Mouse (Mus musculus) stomach, embryonic 16.5 days (tissue): ENCODE results near the gene Zeb2. TPM values are rescaled to one million over a fixed set of nuclear protein-coding genes. Genes with fewer than 3 reads are reported as not detected.

Source experiments
- ATAC-seq: fragments of 200-750 bp; cut with Nextera tagmentation; 2 replicates; pipeline ENCODE4 v1.8.0; 2017; ENCODE audit warnings: moderate number of reproducible peaks, moderate TSS enrichment; ENCODE audit not compliant: insufficient read depth, low FRiP score
- H3K27ac ChIP-seq: fragments of 300-500 bp; sonication (generic); 2 replicates; pipeline ENCODE4 v1.5.1; 2014; ENCODE audit warnings: low read length
- H3K27me3 ChIP-seq: fragments of 300-500 bp; sonication (generic); 2 replicates; pipeline ENCODE4 v1.6.1; 2014; ENCODE audit warnings: low read length, control low read depth, mixed read lengths; ENCODE audit not compliant: control insufficient read depth, insufficient read depth
- H3K36me3 ChIP-seq: fragments of 300-500 bp; sonication (generic); 2 replicates; pipeline ENCODE4 v1.6.1; 2014; ENCODE audit warnings: low read length; ENCODE audit not compliant: control insufficient read depth, insufficient read depth
- H3K4me1 ChIP-seq: fragments of 300-500 bp; sonication (generic); 2 replicates; pipeline ENCODE4 v1.6.1; 2014; ENCODE audit warnings: low read length, control low read depth, mixed read lengths; ENCODE audit not compliant: control insufficient read depth, insufficient read depth
- H3K4me2 ChIP-seq: fragments of 300-500 bp; sonication (generic); 2 replicates; pipeline ENCODE4 v1.6.1; 2014; ENCODE audit warnings: low read depth, low read length, mixed read lengths
- H3K4me3 ChIP-seq: fragments of 300-500 bp; sonication (generic); replicated peaks from 2 replicates; pipeline ENCODE4 v1.5.1; 2014; ENCODE audit warnings: mild to moderate bottlenecking, low read length
- H3K9ac ChIP-seq: fragments of 300-500 bp; sonication (generic); 2 replicates; pipeline ENCODE4 v1.6.1; 2014; ENCODE audit warnings: low read length
- H3K9me3 ChIP-seq: fragments of 300-500 bp; sonication (generic); replicated peaks from 2 replicates; pipeline ENCODE4 v1.6.1; 2016; ENCODE audit warnings: low read length, control low read depth; ENCODE audit not compliant: control insufficient read depth
- WGBS: fragments of 180-500 bp; shearing (Covaris S2); extraction: QIAGEN DNeasy Blood & Tissue Kit; methylation state at CpG from one replicate; pipeline ENCODE4 v1.1.7; 2014; 5-methylcytosine and 5-hydroxymethylcytosine counted together
- polyA plus RNA-seq: library from polyadenylated mRNA; unstranded; fragments of >200 nt; fragmentation: Nextera tagmentation; extraction: Ambion mirVana; gene quantifications from 2 replicates; pipeline ENCODE4 v1.2.1, GENCODE M21; 2015

The Zeb2 gene
- polyA plus RNA-seq, 1 experiment from 2014 or later: 50.6 TPM

DNA sequence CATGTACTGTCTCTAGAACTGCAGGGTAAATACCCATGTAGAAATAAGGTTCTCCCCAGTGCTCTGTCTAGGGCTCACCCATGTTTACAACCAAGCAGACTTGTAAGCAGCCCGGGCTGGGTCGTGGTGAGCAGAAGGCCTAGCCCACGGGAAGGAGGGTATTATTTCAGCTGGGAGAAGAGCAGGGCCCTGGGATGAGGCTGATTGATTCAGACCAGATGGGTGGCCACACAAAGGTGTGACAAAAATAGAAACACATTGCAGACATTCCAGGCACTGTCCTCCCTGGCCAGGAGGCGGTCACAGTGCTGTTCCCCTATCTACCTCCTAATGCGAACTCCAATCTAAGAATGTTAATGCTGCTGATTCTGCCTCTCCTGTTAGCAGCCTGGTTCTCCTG, 50.1 kb downstream of the Zeb2 start:
- H3K27ac ChIP-seq: no peak overlapping the region
- no peak for ATAC-seq

DNA sequence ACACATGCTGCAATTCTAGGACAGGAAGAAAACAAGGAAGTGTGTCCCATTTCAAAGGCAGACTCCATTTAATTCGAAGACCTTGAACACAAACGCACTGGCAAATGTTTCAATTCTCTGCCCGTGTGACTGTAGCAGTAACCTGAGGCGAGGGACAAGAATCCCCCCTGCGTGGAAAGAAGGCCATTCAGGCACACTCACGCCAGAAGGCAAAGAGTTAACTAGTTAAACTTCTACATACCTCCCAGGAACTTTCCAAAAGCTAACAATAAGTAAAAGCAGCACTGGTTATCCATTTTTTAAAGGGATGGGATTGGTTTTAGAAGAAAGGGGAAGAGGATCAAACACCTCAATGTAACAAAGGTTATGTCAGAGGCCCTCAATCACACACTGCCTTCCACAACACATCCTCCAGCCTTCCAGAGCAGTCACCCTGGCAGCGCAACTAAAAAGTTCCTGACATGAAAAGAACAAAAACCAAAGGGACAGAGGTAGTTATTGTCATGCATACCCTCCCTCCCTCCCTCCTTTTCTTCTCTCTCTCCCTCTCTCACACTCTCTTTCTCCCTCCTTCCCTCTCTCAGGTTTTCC, 53.8 kb downstream of the Zeb2 start:
- Histone ChIP-seq H3K9me3 (no peaks in the 10 kb centered on the region), H3K4me1 (peaks cover 17% of the 10 kb centered on the region), H3K4me3 (no peak overlapping the region), H3K27ac (no peak overlapping the region), H3K27me3 (no peaks in the 10 kb centered on the region), H3K4me2 (no peak overlapping the region), H3K9ac (no peak overlapping the region), H3K36me3 (no peaks in the 10 kb centered on the region)
- WGBS: 37% methylated on average over 7 of the region's 7 CpGs
- ATAC-seq: no peak

More for the DNA sequence above, 50.1 kb downstream of the Zeb2 start:
- Histone ChIP-seq H3K36me3 (no peaks in the 10 kb centered on the region), H3K4me3 (no peak overlapping the region), H3K9me3 (no peaks in the 10 kb centered on the region), H3K4me1 (peaks cover 19% of the 10 kb centered on the region), H3K9ac (no peak overlapping the region), H3K4me2 (no peak overlapping the region), H3K27me3 (no peaks in the 10 kb centered on the region)
- WGBS: 45% methylated on average over 5 of the region's 5 CpGs

DNA sequence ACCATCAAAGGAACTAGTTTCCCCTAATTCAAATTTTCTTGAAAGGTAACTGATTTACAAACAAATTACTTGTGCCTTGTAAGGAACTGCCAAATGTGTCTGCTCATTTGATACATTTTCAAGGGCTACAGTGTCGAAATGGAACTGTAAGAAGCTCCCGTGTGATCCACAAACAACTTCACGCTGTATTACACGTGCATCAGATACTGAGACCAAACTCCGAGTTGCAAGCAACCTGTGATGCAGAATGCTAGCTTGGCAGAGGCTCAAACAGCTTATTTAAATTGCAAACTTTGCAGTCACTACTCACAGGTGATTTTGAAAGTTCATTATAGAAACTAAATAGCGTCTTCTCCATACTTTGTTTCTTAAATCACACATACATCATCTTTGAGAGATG, 55.1 kb downstream of the Zeb2 start:
- WGBS: 65% methylated on average over 6 of the region's 6 CpGs

DNA sequence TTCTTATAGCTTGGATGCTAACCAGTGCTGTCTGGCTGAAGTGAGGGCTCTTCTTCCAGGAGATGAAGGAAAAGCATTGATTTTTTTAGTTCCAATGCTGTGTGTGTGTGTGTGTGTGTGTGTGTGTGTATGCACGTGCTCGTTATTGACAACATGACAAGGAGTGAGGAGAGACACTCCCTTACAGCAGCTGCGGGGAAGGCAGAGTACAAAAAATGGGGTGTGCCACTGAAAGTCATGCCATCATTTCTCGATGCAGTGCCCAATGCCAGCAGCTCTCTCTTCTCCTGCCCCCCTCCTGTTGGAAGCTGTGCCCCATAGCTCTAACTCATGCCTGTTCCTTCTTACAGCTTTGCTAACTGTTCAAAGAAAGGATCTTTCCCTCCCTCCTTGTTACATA, 56.4 kb downstream of the Zeb2 start:
- Histone ChIP-seq H3K4me2 (no peak overlapping the region), H3K36me3 (no peaks in the 10 kb centered on the region), H3K27ac (no peak overlapping the region), H3K9ac (no peak overlapping the region), H3K9me3 (no peaks in the 10 kb centered on the region), H3K4me1 (peaks cover 15% of the 10 kb centered on the region), H3K27me3 (no peaks in the 10 kb centered on the region), H3K4me3 (no peak overlapping the region)
- WGBS: 43% methylated on average over 4 of the region's 4 CpGs
- ATAC-seq: no peak

More for the DNA sequence above, 55.1 kb downstream of the Zeb2 start:
- H3K9me3 ChIP-seq: no peaks in the 10 kb centered on the region
- H3K4me2 ChIP-seq: no peak overlapping the region
- H3K4me1 ChIP-seq: peaks cover 15% of the 10 kb centered on the region
- H3K36me3 ChIP-seq: no peaks in the 10 kb centered on the region
- ATAC-seq: no peak
- no peak overlapping the region for H3K4me3 ChIP-seq
- H3K9ac ChIP-seq: no peak overlapping the region
- H3K27ac ChIP-seq: no peak overlapping the region
- no peaks in the 10 kb centered on the region for H3K27me3 ChIP-seq

GRCm38 (mm10) chr2:45060202-45060601, 57.0 kb downstream of the Zeb2 start:
- Histone ChIP-seq H3K9me3 (no peaks in the 10 kb centered on the region), H3K9ac (no peak overlapping the region), H3K4me2 (no peak overlapping the region), H3K4me1 (peaks cover 15% of the 10 kb centered on the region), H3K27me3 (no peaks in the 10 kb centered on the region), H3K36me3 (no peaks in the 10 kb centered on the region), H3K4me3 (no peak overlapping the region), H3K27ac (no peak overlapping the region)
- no peak for ATAC-seq
- WGBS: 82% methylated on average over 9 of the region's 9 CpGs

DNA sequence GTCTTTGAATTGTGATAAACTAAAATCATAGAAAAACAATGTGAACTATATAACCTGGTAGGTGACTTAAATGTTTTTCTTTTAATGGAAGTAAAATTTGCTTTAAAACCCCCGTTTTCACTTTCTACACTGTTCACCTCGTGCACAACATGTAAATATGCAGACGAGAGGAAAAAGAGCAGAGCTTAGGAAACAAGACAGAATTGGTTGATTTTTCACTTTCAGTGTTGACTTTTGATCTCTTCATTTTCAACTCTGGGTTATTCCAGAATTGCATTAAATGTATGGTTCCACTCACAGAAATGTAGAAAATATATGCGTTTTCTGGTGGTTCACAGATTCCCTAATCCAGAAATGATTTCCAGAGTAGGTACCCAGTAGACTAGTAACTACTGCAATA, 57.6 kb downstream of the Zeb2 start:
- ATAC-seq: no peak
- no peak overlapping the region for H3K9ac ChIP-seq

GRCm38 (mm10) chr2:45059010-45059409, 58.2 kb downstream of the Zeb2 start:
- Histone ChIP-seq H3K9ac (no peak overlapping the region), H3K4me3 (no peak overlapping the region), H3K36me3 (no peaks in the 10 kb centered on the region), H3K4me1 (peaks cover 15% of the 10 kb centered on the region), H3K4me2 (no peak overlapping the region), H3K27ac (no peak overlapping the region), H3K27me3 (no peaks in the 10 kb centered on the region), H3K9me3 (no peaks in the 10 kb centered on the region)
- no peak for ATAC-seq
- 89% methylated on average over 12 of the region's 12 CpGs for WGBS

More for the DNA sequence above, 57.6 kb downstream of the Zeb2 start:
- H3K4me1 ChIP-seq: peaks cover 15% of the 10 kb centered on the region
- no peak overlapping the region for H3K27ac ChIP-seq
- H3K27me3 ChIP-seq: no peaks in the 10 kb centered on the region
- no peak overlapping the region for H3K4me3 ChIP-seq
- H3K36me3 ChIP-seq: no peaks in the 10 kb centered on the region
- 83% methylated on average over 4 of the region's 4 CpGs for WGBS
- no peak overlapping the region for H3K4me2 ChIP-seq
- H3K9me3 ChIP-seq: no peaks in the 10 kb centered on the region

DNA sequence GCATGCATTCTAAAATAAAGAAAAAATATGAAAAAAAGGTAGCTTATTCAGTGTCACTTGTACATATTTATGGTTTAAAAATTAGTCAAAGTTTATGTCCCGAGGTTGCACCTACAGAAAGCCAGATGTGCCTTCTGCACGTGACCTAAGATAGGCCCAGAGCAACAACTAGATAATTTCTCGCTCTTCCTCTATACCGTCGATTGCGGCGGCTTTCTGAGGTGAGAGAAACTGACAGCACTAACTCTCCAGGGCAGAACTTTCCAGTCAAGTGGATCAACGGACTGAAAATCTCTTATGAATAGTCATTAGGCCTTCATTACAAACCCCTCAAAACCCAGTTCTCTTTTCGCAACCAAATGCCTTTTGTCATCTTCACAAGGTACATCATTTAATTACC, 59.0 kb downstream of the Zeb2 start:
- H3K27me3 ChIP-seq: no peaks in the 10 kb centered on the region
- no peak overlapping the region for H3K9ac ChIP-seq
- ATAC-seq: no peak
- no peak overlapping the region for H3K4me3 ChIP-seq
- H3K4me1 ChIP-seq: peaks cover 10% of the 10 kb centered on the region
- H3K36me3 ChIP-seq: no peaks in the 10 kb centered on the region
- H3K4me2 ChIP-seq: no peak overlapping the region
- 89% methylated on average over 9 of the region's 9 CpGs for WGBS
- H3K9me3 ChIP-seq: no peaks in the 10 kb centered on the region
- H3K27ac ChIP-seq: no peak overlapping the region

GRCm38 (mm10) chr2:45056856-45057562, 60.2 kb downstream of the Zeb2 start:
- Histone ChIP-seq H3K9me3 (no peaks in the 10 kb centered on the region), H3K4me2 (no peak overlapping the region), H3K27me3 (no peaks in the 10 kb centered on the region), H3K27ac (no peak overlapping the region), H3K36me3 (no peaks in the 10 kb centered on the region), H3K4me1 (peaks cover 7% of the 10 kb centered on the region), H3K4me3 (no peak overlapping the region), H3K9ac (no peak overlapping the region)
- 52% methylated on average over 10 of the region's 10 CpGs for WGBS
- no peak for ATAC-seq
